Mouse (Mus musculus): ENCODE data around the gene Bpifb9a. TPM values are rescaled to one million over a fixed set of nuclear protein-coding genes. Genes with fewer than 3 reads are reported as not detected.
"Not testable (repeated sequence)": the region's sequence is repeated elsewhere in the genome, so short reads cannot be mapped to it uniquely, and the experiment has no call there.

The Bpifb9a gene
- polyA plus RNA-seq (2016; fragmentation: Nextera tagmentation; extraction: Ambion mirVana): not detected in 2 replicates

GRCm38 (mm10) chr2:154257554-154257953 is at the start of gene Bpifb9a:
Gene Bpifb9a (plus strand): TSS chr2:154257854.
- not testable (repeated sequence) for H3K9ac ChIP-seq (replicated peaks); ATAC-seq (ENCODE audit: low FRiP score, low read depth); H3K36me3 ChIP-seq; H3K4me1 ChIP-seq; H3K27ac ChIP-seq (replicated peaks); H3K9me3 ChIP-seq; H3K4me2 ChIP-seq (replicated peaks); H3K4me3 ChIP-seq; H3K27me3 ChIP-seq
- WGBS: 87% methylated on average over 5 of the region's 5 CpGs

- no peak for ATAC-seq (ENCODE audit: low FRiP score, low read depth)
- H3K4me1 ChIP-seq: no peaks in the 10 kb centered on the region
Measured at GRCm38 (mm10) chr2:154209112-154209511, 48.5 kb upstream of the Bpifb9a start.

GRCm38 (mm10) chr2:154211121-154211520 is 46.5 kb upstream of the Bpifb9a start:
- Histone ChIP-seq H3K27ac (replicated peaks) (no peak overlapping the region), H3K4me1 (no peaks in the 10 kb centered on the region), H3K4me3 (no peak overlapping the region), H3K9ac (replicated peaks) (no peak overlapping the region), H3K9me3 (no peaks in the 10 kb centered on the region), H3K27me3 (no peaks in the 10 kb centered on the region; the same call in 1 of the 2 replicates), H3K4me2 (replicated peaks) (no peak overlapping the region), H3K36me3 (no peaks in the 10 kb centered on the region)
- 36% methylated on average over 1 of the region's 1 CpGs for WGBS
- no peak for ATAC-seq (ENCODE audit: low FRiP score, low read depth)

More at GRCm38 (mm10) chr2:154209112-154209511, 48.5 kb upstream of the Bpifb9a start:
- no peak overlapping the region for H3K27ac ChIP-seq (replicated peaks)
- no peaks in the 10 kb centered on the region; the same call in 1 of the 2 replicates for H3K27me3 ChIP-seq
- H3K9ac ChIP-seq (replicated peaks): no peak overlapping the region
- no peak overlapping the region for H3K4me2 ChIP-seq (replicated peaks)
- 17% methylated on average over 3 of the region's 3 CpGs for WGBS
- H3K9me3 ChIP-seq: no peaks in the 10 kb centered on the region
- H3K36me3 ChIP-seq: no peaks in the 10 kb centered on the region
- no peak overlapping the region for H3K4me3 ChIP-seq

GRCm38 (mm10) chr2:154211881-154212280 is 45.8 kb upstream of the Bpifb9a start:
- Histone ChIP-seq H3K27ac (replicated peaks) (no peak overlapping the region), H3K4me2 (replicated peaks) (no peak overlapping the region), H3K9me3 (no peaks in the 10 kb centered on the region), H3K9ac (replicated peaks) (no peak overlapping the region), H3K4me3 (no peak overlapping the region), H3K27me3 (no peaks in the 10 kb centered on the region; the same call in 1 of the 2 replicates), H3K36me3 (no peaks in the 10 kb centered on the region), H3K4me1 (no peaks in the 10 kb centered on the region)
- WGBS: 89% methylated on average over 4 of the region's 4 CpGs
- ATAC-seq (ENCODE audit: low FRiP score, low read depth): no peak

GRCm38 (mm10) chr2:154215191-154215590 is 42.5 kb upstream of the Bpifb9a start:
- no peak overlapping the region for H3K4me3 ChIP-seq
- WGBS: 8% methylated on average over 5 of the region's 5 CpGs
- no peak overlapping the region for H3K9ac ChIP-seq (replicated peaks)
- H3K27ac ChIP-seq (replicated peaks): no peak overlapping the region
- no peaks in the 10 kb centered on the region for H3K4me1 ChIP-seq
- H3K4me2 ChIP-seq (replicated peaks): no peak overlapping the region
- no peaks in the 10 kb centered on the region for H3K36me3 ChIP-seq
- no peaks in the 10 kb centered on the region for H3K9me3 ChIP-seq
- no peaks in the 10 kb centered on the region for H3K27me3 ChIP-seq
- ATAC-seq (ENCODE audit: low FRiP score, low read depth): no peak

GRCm38 (mm10) chr2:154219950-154220349 is 37.7 kb upstream of the Bpifb9a start:
- Histone ChIP-seq H3K27ac (replicated peaks) (no peak overlapping the region), H3K27me3 (no peaks in the 10 kb centered on the region), H3K4me1 (peaks cover 13% of the 10 kb centered on the region), H3K9ac (replicated peaks) (no peak overlapping the region), H3K4me2 (replicated peaks) (no peak overlapping the region), H3K9me3 (no peaks in the 10 kb centered on the region), H3K36me3 (no peaks in the 10 kb centered on the region), H3K4me3 (no peak overlapping the region)
- no peak for ATAC-seq (ENCODE audit: low FRiP score, low read depth)
- WGBS: 84% methylated on average over 5 of the region's 5 CpGs

GRCm38 (mm10) chr2:154223265-154223916 is 34.3 kb upstream of the Bpifb9a start, which contains the start of gene Bpifb5:
Gene Bpifb5 (plus strand): TSS chr2:154223742.
- Histone ChIP-seq H3K27me3 (no peaks in the 10 kb centered on the region), H3K4me3 (no peak within 1 kb of the TSS), H3K4me1 (peaks cover 13% of the 10 kb centered on the region), H3K9ac (replicated peaks) (no peak within 1 kb of the TSS; the same call in 1 of the 2 replicates), H3K27ac (replicated peaks) (no peak within 1 kb of the TSS), H3K4me2 (replicated peaks) (peak within 1 kb of the TSS; percentile 10), H3K9me3 (no peaks in the 10 kb centered on the region), H3K36me3 (no peaks in the 10 kb centered on the region)
- peak; percentile 41; the same call in 1 of the 2 replicates for ATAC-seq (ENCODE audit: low FRiP score, low read depth)
- WGBS: 3% methylated on average over 14 of the region's 14 CpGs

GRCm38 (mm10) chr2:154223917-154224273 is 33.8 kb upstream of the Bpifb9a start:
- no peaks in the 10 kb centered on the region for H3K27me3 ChIP-seq
- no peak overlapping the region for H3K27ac ChIP-seq (replicated peaks)
- H3K4me2 ChIP-seq (replicated peaks): peak overlapping the region; percentile 10
- no peak overlapping the region for H3K4me3 ChIP-seq
- no peaks in the 10 kb centered on the region for H3K9me3 ChIP-seq
- no peak overlapping the region; the same call in 1 of the 2 replicates for H3K9ac ChIP-seq (replicated peaks)
- 4% methylated on average over 2 of the region's 2 CpGs for WGBS
- no peak for ATAC-seq (ENCODE audit: low FRiP score, low read depth)
- H3K36me3 ChIP-seq: no peaks in the 10 kb centered on the region
- H3K4me1 ChIP-seq: peaks cover 13% of the 10 kb centered on the region

- Histone ChIP-seq H3K4me2 (replicated peaks) (no peak overlapping the region), H3K27me3 (no peaks in the 10 kb centered on the region), H3K27ac (replicated peaks) (no peak overlapping the region), H3K9ac (replicated peaks) (no peak overlapping the region), H3K36me3 (no peaks in the 10 kb centered on the region), H3K9me3 (no peaks in the 10 kb centered on the region), H3K4me1 (peaks cover 13% of the 10 kb centered on the region), H3K4me3 (no peak overlapping the region)
- 81% methylated on average over 4 of the region's 4 CpGs for WGBS
- no peak for ATAC-seq (ENCODE audit: low FRiP score, low read depth)
Measured at GRCm38 (mm10) chr2:154226991-154227390, 30.7 kb upstream of the Bpifb9a start.

GRCm38 (mm10) chr2:154227830-154228229 is 29.8 kb upstream of the Bpifb9a start:
- Histone ChIP-seq H3K4me3 (no peak overlapping the region), H3K9me3 (no peaks in the 10 kb centered on the region), H3K27ac (replicated peaks) (no peak overlapping the region), H3K9ac (replicated peaks) (no peak overlapping the region), H3K4me1 (peaks cover 13% of the 10 kb centered on the region), H3K4me2 (replicated peaks) (no peak overlapping the region), H3K36me3 (no peaks in the 10 kb centered on the region), H3K27me3 (no peaks in the 10 kb centered on the region)
- 87% methylated on average over 5 of the region's 5 CpGs for WGBS
- no peak for ATAC-seq (ENCODE audit: low FRiP score, low read depth)

- Histone ChIP-seq H3K27me3 (no peaks in the 10 kb centered on the region), H3K4me3 (no peak overlapping the region), H3K9me3 (no peaks in the 10 kb centered on the region), H3K9ac (replicated peaks) (no peak overlapping the region), H3K4me2 (replicated peaks) (no peak overlapping the region), H3K36me3 (no peaks in the 10 kb centered on the region), H3K4me1 (no peaks in the 10 kb centered on the region), H3K27ac (replicated peaks) (no peak overlapping the region)
- ATAC-seq (ENCODE audit: low FRiP score, low read depth): no peak
- WGBS: 90% methylated on average over 6 of the region's 6 CpGs
Measured at GRCm38 (mm10) chr2:154233426-154233825, 24.2 kb upstream of the Bpifb9a start.

GRCm38 (mm10) chr2:154240771-154241170 is 16.9 kb upstream of the Bpifb9a start:
- no peak for ATAC-seq (ENCODE audit: low FRiP score, low read depth)
- WGBS: 85% methylated on average over 6 of the region's 6 CpGs
- H3K36me3 ChIP-seq: no peaks in the 10 kb centered on the region
- H3K4me3 ChIP-seq: no peak overlapping the region
- no peak overlapping the region for H3K4me2 ChIP-seq (replicated peaks)
- H3K9me3 ChIP-seq: no peaks in the 10 kb centered on the region
- H3K4me1 ChIP-seq: no peaks in the 10 kb centered on the region
- H3K9ac ChIP-seq (replicated peaks): no peak overlapping the region
- H3K27me3 ChIP-seq: no peaks in the 10 kb centered on the region
- H3K27ac ChIP-seq (replicated peaks): no peak overlapping the region

- not testable (repeated sequence) for H3K4me1 ChIP-seq; H3K27ac ChIP-seq (replicated peaks); H3K27me3 ChIP-seq; H3K9ac ChIP-seq (replicated peaks); H3K9me3 ChIP-seq; H3K36me3 ChIP-seq; ATAC-seq (ENCODE audit: low FRiP score, low read depth); H3K4me2 ChIP-seq (replicated peaks); H3K4me3 ChIP-seq
- WGBS: 95% methylated on average over 12 of the region's 12 CpGs
Measured at GRCm38 (mm10) chr2:154242726-154243125, 14.9 kb upstream of the Bpifb9a start.
